Mouse (Mus musculus): ENCODE results near the gene Gm38431. TPM values are rescaled to one million over a fixed set of nuclear protein-coding genes. Genes with fewer than 3 reads are reported as not detected.

Gm38431 gene
- polyA plus RNA-seq, 1 experiment: 4.8 TPM

DNA sequence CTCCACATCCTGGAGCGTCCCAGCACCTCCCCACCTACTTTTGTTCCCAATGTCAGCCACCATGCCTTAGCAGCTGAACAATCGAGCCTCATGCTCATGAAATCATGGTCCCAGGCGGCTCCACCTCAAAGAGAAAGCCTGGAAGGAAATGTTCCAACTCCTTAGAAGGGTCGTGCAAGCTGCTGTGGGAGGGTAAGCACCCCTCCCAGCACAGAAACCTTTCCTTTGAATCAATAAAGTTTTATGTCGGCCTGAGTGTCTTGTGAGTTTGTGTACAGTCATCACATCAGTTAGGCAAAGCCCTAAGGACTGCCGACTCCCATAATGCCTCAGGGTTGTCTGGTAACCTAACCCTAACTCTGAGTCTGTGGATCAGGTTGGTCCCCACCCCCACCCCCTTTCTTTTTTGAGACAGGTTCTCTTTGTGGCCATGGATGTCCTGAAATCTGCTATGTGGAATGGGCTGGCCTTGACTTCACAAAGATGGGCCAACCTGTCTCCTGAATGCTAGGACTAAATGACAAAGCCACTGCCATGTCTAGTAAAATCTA lies 63.2 kb downstream of the Gm38431 start:
- TF ChIP-seq CTCF (IDR thresholded peaks at IDR 0.05; ENCODE audit: borderline replicate concordance, extremely low read depth, insufficient read depth, insufficient read length): no peak
- no peak for TF ChIP-seq POLR2A (IDR thresholded peaks at IDR 0.05; ENCODE audit: borderline replicate concordance, extremely low read depth, insufficient read depth, insufficient read length, poor library complexity, severe bottlenecking)
- DNase-seq (ENCODE audit: low read depth): no peak

DNA sequence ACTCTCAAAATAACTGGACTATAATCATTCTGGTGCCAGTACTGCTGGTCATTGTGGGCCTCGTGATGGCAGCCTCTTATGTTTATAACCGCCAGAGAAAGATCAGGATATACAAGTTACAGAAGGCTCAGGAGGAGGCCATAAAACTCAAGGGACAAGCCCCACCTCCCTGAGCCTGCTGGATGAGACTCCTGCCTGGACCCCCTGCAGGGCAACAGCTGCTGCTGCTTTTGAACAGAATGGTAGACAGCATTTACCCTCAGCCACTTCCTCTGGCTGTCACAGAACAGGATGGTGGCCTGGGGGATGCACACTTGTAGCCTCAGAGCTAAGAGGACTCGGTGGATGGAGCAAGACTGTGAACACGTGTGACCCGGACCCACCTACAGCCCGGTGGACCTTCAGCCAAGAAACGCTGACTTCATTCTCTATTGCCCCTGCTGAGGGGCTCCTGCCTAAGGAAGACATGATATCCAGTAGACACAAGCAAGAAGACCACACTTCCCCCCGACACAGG lies 64.0 kb downstream of the Gm38431 start:
- no peak for DNase-seq (ENCODE audit: low read depth)
- no peak for TF ChIP-seq CTCF (IDR thresholded peaks at IDR 0.05; ENCODE audit: borderline replicate concordance, extremely low read depth, insufficient read depth, insufficient read length)
- TF ChIP-seq POLR2A (IDR thresholded peaks at IDR 0.05; ENCODE audit: borderline replicate concordance, extremely low read depth, insufficient read depth, insufficient read length, poor library complexity, severe bottlenecking): no peak

DNA sequence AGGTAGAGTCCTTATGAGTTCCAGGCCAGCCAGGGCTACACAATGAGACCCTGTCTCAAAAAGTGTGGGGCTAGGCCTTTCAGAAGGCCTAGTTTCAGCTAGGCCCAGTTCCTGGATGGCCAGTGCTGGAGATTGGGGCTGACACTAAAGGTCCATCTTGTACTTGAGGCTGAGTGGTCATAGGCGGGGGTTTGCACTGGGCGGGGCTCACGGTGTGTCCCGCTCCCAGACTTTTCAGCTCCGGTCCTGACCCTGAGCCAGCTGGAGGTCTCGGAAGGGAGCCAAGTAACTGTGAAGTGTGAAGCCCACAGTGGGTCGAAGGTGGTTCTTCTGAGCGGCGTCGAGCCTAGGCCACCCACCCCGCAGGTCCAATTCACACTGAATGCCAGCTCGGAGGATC lies 64.9 kb downstream of the Gm38431 start:
- DNase-seq (ENCODE audit: low read depth): no peak
- TF ChIP-seq CTCF (IDR thresholded peaks at IDR 0.05; ENCODE audit: borderline replicate concordance, extremely low read depth, insufficient read depth, insufficient read length) (no peak), POLR2A (IDR thresholded peaks at IDR 0.05; ENCODE audit: borderline replicate concordance, extremely low read depth, insufficient read depth, insufficient read length, poor library complexity, severe bottlenecking) (no peak)

DNA sequence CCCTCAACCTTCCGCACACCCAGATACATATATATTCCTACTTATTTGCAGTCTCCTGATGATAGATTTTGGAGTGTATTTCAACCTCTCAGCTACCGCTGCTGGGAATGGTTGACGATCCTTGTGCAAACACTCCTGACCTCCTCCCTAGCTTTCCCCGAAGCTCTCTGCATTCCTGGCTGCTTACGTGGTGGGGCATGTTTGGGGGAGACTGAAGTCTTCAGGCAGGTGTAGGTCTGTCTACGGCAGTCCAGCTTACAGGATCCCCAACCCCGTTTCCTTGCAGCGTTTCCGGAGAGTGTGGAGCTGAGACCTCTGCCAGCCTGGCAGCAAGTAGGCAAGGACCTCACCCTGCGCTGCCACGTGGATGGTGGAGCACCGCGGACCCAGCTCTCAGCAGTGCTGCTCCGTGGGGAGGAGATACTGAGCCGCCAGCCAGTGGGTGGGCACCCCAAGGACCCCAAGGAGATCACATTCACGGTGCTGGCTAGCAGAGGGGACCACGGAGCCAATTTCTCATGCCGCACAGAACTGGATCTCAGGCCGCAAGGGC lies 66.5 kb downstream of the Gm38431 start:
- TF ChIP-seq CTCF (IDR thresholded peaks at IDR 0.05; ENCODE audit: borderline replicate concordance, extremely low read depth, insufficient read depth, insufficient read length): no peak
- TF ChIP-seq POLR2A (IDR thresholded peaks at IDR 0.05; ENCODE audit: borderline replicate concordance, extremely low read depth, insufficient read depth, insufficient read length, poor library complexity, severe bottlenecking): no peak
- DNase-seq (ENCODE audit: low read depth): no peak

DNA sequence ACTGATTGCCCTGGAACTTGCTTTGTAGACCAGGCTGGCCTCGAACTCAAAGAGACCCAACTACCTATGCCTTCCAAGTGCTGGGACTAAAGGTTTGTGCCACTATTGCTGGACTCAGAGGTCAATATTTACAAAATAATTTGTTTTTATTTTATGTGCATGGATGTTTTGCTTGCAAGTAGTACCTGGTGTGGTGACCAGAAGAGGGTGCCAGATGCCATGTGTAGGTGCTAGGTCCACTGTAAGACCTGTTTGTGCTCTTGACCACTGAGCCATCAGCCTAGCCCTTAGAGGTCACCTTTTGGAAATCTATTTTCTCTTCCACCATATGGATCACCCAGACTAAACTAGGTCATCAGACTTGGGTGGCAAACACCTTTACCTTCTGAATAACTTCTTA lies 69.1 kb downstream of the Gm38431 start:
- DNase-seq (ENCODE audit: low read depth): no peak
- no peak for TF ChIP-seq CTCF (IDR thresholded peaks at IDR 0.05; ENCODE audit: borderline replicate concordance, extremely low read depth, insufficient read depth, insufficient read length)
- TF ChIP-seq POLR2A (IDR thresholded peaks at IDR 0.05; ENCODE audit: borderline replicate concordance, extremely low read depth, insufficient read depth, insufficient read length, poor library complexity, severe bottlenecking): no peak

DNA sequence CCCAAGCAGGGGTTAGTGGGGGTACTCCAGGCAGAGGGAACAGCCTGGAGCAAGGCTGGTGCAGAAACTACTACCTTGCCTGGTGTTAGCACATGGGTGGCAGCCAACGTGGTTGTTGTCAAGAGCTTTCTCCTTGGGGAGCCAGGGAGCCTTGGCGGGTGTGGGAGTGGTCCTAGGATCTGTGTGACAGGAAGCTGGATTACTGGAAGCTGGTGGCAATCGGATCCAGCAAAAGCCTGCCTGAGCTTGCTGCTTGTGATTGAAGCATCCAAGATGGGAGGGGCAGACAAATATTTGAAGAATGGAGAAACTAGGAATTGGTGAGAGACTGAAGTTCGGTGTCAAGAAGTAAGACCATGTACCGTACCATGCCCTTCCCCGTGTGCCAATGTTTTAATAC lies 69.5 kb downstream of the Gm38431 start:
- TF ChIP-seq CTCF (IDR thresholded peaks at IDR 0.05; ENCODE audit: borderline replicate concordance, extremely low read depth, insufficient read depth, insufficient read length) (no peak), POLR2A (IDR thresholded peaks at IDR 0.05; ENCODE audit: borderline replicate concordance, extremely low read depth, insufficient read depth, insufficient read length, poor library complexity, severe bottlenecking) (no peak)
- no peak for DNase-seq (ENCODE audit: low read depth)

DNA sequence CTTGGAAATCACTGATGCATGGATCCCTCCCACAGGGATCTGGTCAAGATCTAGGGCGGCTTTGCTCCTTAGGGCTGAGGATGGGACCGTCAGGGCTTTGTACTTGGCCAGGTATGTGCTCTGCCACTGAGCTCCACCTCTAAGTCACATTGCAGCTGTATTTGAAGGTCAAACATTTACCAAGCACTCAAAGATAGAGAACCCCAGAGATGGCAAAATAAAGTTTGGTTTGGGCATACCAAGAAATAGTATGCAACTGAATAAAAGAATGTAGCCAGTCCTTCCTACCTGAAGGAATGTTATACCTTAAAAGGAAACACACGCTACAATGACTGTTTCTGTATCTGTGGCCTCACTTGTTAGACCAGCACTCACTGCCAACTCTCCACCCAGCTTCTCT lies 70.4 kb downstream of the Gm38431 start:
- no peak for DNase-seq (ENCODE audit: low read depth)
- TF ChIP-seq CTCF (IDR thresholded peaks at IDR 0.05; ENCODE audit: borderline replicate concordance, extremely low read depth, insufficient read depth, insufficient read length): no peak
- no peak for TF ChIP-seq POLR2A (IDR thresholded peaks at IDR 0.05; ENCODE audit: borderline replicate concordance, extremely low read depth, insufficient read depth, insufficient read length, poor library complexity, severe bottlenecking)

DNA sequence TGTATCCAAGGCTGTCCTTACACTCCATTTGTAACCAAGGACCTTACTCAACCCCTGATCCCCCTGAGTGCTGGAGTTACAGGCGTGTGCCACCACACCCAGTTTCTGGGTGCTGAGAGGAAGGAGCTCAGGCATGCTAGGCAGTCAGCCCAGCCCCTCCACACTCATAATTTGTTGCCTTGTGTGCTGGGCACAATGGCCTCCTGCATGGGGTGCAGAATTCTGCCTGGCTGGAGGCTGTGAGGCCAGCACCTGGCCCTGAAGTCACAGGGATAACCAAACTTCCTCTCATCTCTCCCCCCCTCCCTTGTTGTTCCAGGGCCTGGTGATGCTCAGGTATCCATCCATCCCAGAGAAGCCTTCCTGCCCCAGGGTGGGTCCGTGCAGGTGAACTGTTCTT lies 73.2 kb downstream of the Gm38431 start:
- no peak for DNase-seq (ENCODE audit: low read depth)
- TF ChIP-seq POLR2A (IDR thresholded peaks at IDR 0.05; ENCODE audit: borderline replicate concordance, extremely low read depth, insufficient read depth, insufficient read length, poor library complexity, severe bottlenecking) (no peak), CTCF (IDR thresholded peaks at IDR 0.05; ENCODE audit: borderline replicate concordance, extremely low read depth, insufficient read depth, insufficient read length) (no peak)

Other genes starting within 250 kb of the Gm38431 start
- 6.6 and 8.7 TPM in 2 replicates for gene A230050P20Rik, start 223.4 kb downstream of the Gm38431 start, polyA plus RNA-seq (2012; rRNA removed)
- gene Angptl6, start 212.3 kb downstream of the Gm38431 start, polyA plus RNA-seq (2012; rRNA removed): 11.7 and 13.9 TPM in 2 replicates
- gene Ppan, start 203.8 kb downstream of the Gm38431 start, polyA plus RNA-seq (2012; rRNA removed): 73.8 and 96.8 TPM in 2 replicates
- 144 and 152 TPM in 2 replicates for gene Eif3g, start 193.4 kb downstream of the Gm38431 start, polyA plus RNA-seq (2012; rRNA removed)
- gene Dnmt1, start 132.1 kb downstream of the Gm38431 start, polyA plus RNA-seq (2012; rRNA removed): 90.1 and 103 TPM in 2 replicates
- 4.7 and 6.0 TPM in 2 replicates for gene S1pr2, start 115.2 kb downstream of the Gm38431 start, polyA plus RNA-seq (2012; rRNA removed)
- gene Mrpl4, start 89.3 kb downstream of the Gm38431 start, polyA plus RNA-seq (2012; rRNA removed): 81.1 and 85.4 TPM in 2 replicates
- 3.0 and 3.9 TPM in 2 replicates for gene Icam1, start 76.0 kb downstream of the Gm38431 start, polyA plus RNA-seq (2012; rRNA removed)
- gene Icam4, start 62.6 kb downstream of the Gm38431 start, polyA plus RNA-seq (2012; rRNA removed): 0.08 and 0.13 TPM in 2 replicates
- gene Icam5, start 59.9 kb downstream of the Gm38431 start, polyA plus RNA-seq (2012; rRNA removed): 1.0 and 1.5 TPM in 2 replicates
- gene Zglp1, start 24.9 kb downstream of the Gm38431 start, polyA plus RNA-seq (2012; rRNA removed): 1.3 and 2.1 TPM in 2 replicates
- 2.9 and 3.0 TPM in 2 replicates for gene Gm49373, start 18.9 kb downstream of the Gm38431 start, polyA plus RNA-seq (2012; rRNA removed)
- gene Fdx1l, start 18.4 kb downstream of the Gm38431 start, polyA plus RNA-seq (2012; rRNA removed): 68.4 and 86.0 TPM in 2 replicates
- 65.6 and 70.2 TPM in 2 replicates for gene Raver1, start within 50 bp of the Gm38431 start, polyA plus RNA-seq (2012; rRNA removed)
- gene Tyk2, start 39.2 kb upstream of the Gm38431 start, polyA plus RNA-seq (2012; rRNA removed): 16.2 and 20.0 TPM in 2 replicates
- gene Cdc37, start 58.0 kb upstream of the Gm38431 start, polyA plus RNA-seq (2012; rRNA removed): 141 and 182 TPM in 2 replicates
- gene Pde4a, start 73.7 kb upstream of the Gm38431 start, polyA plus RNA-seq (2012; rRNA removed): 16.3 and 23.4 TPM in 2 replicates
- gene Keap1, start 147.4 kb upstream of the Gm38431 start, polyA plus RNA-seq (2012; rRNA removed): 58.7 and 59.7 TPM in 2 replicates
- gene S1pr5, start 156.4 kb upstream of the Gm38431 start, polyA plus RNA-seq (2012; rRNA removed): 2.2 and 2.5 TPM in 2 replicates
- 38.1 and 45.9 TPM in 2 replicates for gene Atg4d, start 173.3 kb upstream of the Gm38431 start, polyA plus RNA-seq (2012; rRNA removed)
- gene Kri1, start 196.0 kb upstream of the Gm38431 start, polyA plus RNA-seq (2012; rRNA removed): 32.9 and 36.3 TPM in 2 replicates
- 70.4 and 84.9 TPM in 2 replicates for gene Cdkn2d, start 199.4 kb upstream of the Gm38431 start, polyA plus RNA-seq (2012; rRNA removed)
- gene Ap1m2, start 220.3 kb upstream of the Gm38431 start, polyA plus RNA-seq (2012; rRNA removed): 2.4 and 2.9 TPM in 2 replicates
- 70.1 and 75.6 TPM in 2 replicates for gene Slc44a2, start 228.7 kb upstream of the Gm38431 start, polyA plus RNA-seq (2012; rRNA removed)

All from brain, embryonic 14.5 days (tissue).